Mouse (Mus musculus): ENCODE data around the gene Gsto2. TPM values are rescaled to one million over a fixed set of nuclear protein-coding genes. Genes with fewer than 3 reads are reported as not detected.
"Not testable (repeated sequence)": the region's sequence is repeated elsewhere in the genome, so short reads cannot be mapped to it uniquely, and the experiment has no call there.

The Gsto2 gene
- polyA plus RNA-seq, 1 experiment: 0.88 TPM

GRCm38 (mm10) chr19:47836701-47837526 is 28.4 kb upstream of the Gsto2 start:
- DNase-seq (ENCODE audit: low read depth): peak; percentile 80
- TF ChIP-seq CTCF (IDR thresholded peaks at IDR 0.05; ENCODE audit: borderline replicate concordance, extremely low read depth, insufficient read depth, insufficient read length) (peak; percentile 56), POLR2A (IDR thresholded peaks at IDR 0.05; ENCODE audit: borderline replicate concordance, extremely low read depth, insufficient read depth, insufficient read length, poor library complexity, severe bottlenecking) (no peak)

GRCm38 (mm10) chr19:47837527-47837901 is 27.8 kb upstream of the Gsto2 start:
- DNase-seq (ENCODE audit: low read depth): no peak
- no peak for TF ChIP-seq POLR2A (IDR thresholded peaks at IDR 0.05; ENCODE audit: borderline replicate concordance, extremely low read depth, insufficient read depth, insufficient read length, poor library complexity, severe bottlenecking)
- TF ChIP-seq CTCF (IDR thresholded peaks at IDR 0.05; ENCODE audit: borderline replicate concordance, extremely low read depth, insufficient read depth, insufficient read length): no peak

GRCm38 (mm10) chr19:47841234-47841633 is 24.1 kb upstream of the Gsto2 start:
- not testable (repeated sequence) for DNase-seq (ENCODE audit: low read depth)

- DNase-seq (ENCODE audit: low read depth): no peak
- TF ChIP-seq CTCF (IDR thresholded peaks at IDR 0.05; ENCODE audit: borderline replicate concordance, extremely low read depth, insufficient read depth, insufficient read length) (no peak), POLR2A (IDR thresholded peaks at IDR 0.05; ENCODE audit: borderline replicate concordance, extremely low read depth, insufficient read depth, insufficient read length, poor library complexity, severe bottlenecking) (no peak)
Measured at GRCm38 (mm10) chr19:47849735-47850134, 15.6 kb upstream of the Gsto2 start.

- not testable (repeated sequence) for DNase-seq (ENCODE audit: low read depth)
Measured at GRCm38 (mm10) chr19:47852131-47852530, 13.2 kb upstream of the Gsto2 start.

- DNase-seq (ENCODE audit: low read depth): no peak
- TF ChIP-seq POLR2A (IDR thresholded peaks at IDR 0.05; ENCODE audit: borderline replicate concordance, extremely low read depth, insufficient read depth, insufficient read length, poor library complexity, severe bottlenecking): no peak
- TF ChIP-seq CTCF (IDR thresholded peaks at IDR 0.05; ENCODE audit: borderline replicate concordance, extremely low read depth, insufficient read depth, insufficient read length): no peak
Measured at GRCm38 (mm10) chr19:47853053-47853452, 12.3 kb upstream of the Gsto2 start.

- peak; percentile 14; the same call in 1 of the 2 replicates for TF ChIP-seq CTCF (IDR thresholded peaks at IDR 0.05; ENCODE audit: borderline replicate concordance, extremely low read depth, insufficient read depth, insufficient read length)
- TF ChIP-seq POLR2A (IDR thresholded peaks at IDR 0.05; ENCODE audit: borderline replicate concordance, extremely low read depth, insufficient read depth, insufficient read length, poor library complexity, severe bottlenecking): no peak
- peak; percentile 56 for DNase-seq (ENCODE audit: low read depth)
Measured at GRCm38 (mm10) chr19:47853951-47854795, 11.2 kb upstream of the Gsto2 start.

GRCm38 (mm10) chr19:47854796-47855783 is 10.2 kb upstream of the Gsto2 start, which contains the start of gene Gsto1:
Gene Gsto1, plus strand, starts transcription at chr19:47854970.
- peak; percentile 34; the same call in 1 of the 2 replicates for TF ChIP-seq POLR2A (IDR thresholded peaks at IDR 0.05; ENCODE audit: borderline replicate concordance, extremely low read depth, insufficient read depth, insufficient read length, poor library complexity, severe bottlenecking)
- TF ChIP-seq CTCF (IDR thresholded peaks at IDR 0.05; ENCODE audit: borderline replicate concordance, extremely low read depth, insufficient read depth, insufficient read length): no peak
- DNase-seq (ENCODE audit: low read depth): peak; percentile 90

- DNase-seq (ENCODE audit: low read depth): no peak
Measured at GRCm38 (mm10) chr19:47857957-47858942, 7.1 kb upstream of the Gsto2 start.

GRCm38 (mm10) chr19:47859180-47859579 is 6.2 kb upstream of the Gsto2 start:
- DNase-seq (ENCODE audit: low read depth): no peak
- TF ChIP-seq POLR2A (IDR thresholded peaks at IDR 0.05; ENCODE audit: borderline replicate concordance, extremely low read depth, insufficient read depth, insufficient read length, poor library complexity, severe bottlenecking) (no peak), CTCF (IDR thresholded peaks at IDR 0.05; ENCODE audit: borderline replicate concordance, extremely low read depth, insufficient read depth, insufficient read length) (no peak)

More at GRCm38 (mm10) chr19:47857957-47858942, 7.1 kb upstream of the Gsto2 start:
- TF ChIP-seq CTCF (IDR thresholded peaks at IDR 0.05; ENCODE audit: borderline replicate concordance, extremely low read depth, insufficient read depth, insufficient read length) (no peak), POLR2A (IDR thresholded peaks at IDR 0.05; ENCODE audit: borderline replicate concordance, extremely low read depth, insufficient read depth, insufficient read length, poor library complexity, severe bottlenecking) (no peak)
